Mouse (Mus musculus): ENCODE measurements around the gene Nell2.

DNA sequence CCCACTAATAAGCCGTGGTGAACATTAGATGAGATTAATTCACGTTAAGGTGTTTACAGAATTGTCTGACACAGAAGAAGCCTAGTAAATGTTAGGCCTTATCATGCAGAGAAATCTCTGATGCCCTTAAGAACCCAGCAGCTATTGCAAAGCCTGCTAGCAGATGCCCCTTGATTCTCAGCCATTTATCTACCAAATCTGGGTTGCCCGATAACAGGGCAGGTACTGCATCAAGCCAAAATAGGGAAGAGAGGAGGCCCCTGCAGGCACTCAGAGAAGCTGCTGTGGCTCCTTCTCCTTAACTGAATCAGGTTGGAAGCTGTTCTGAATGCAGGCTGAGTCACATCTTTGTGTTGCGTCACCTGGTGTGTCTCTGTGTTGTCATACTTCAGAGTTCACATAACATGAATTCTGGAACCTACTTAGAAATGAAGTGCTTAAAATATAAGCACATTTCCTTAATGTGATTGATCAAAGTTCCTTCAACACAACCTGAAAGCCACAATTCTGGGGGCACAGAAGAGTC is 68.3 kb downstream of the Nell2 start:
- no peak for TF ChIP-seq EP300 (IDR thresholded peaks at IDR 0.05; ENCODE audit: low read length)
- no peak for TF ChIP-seq CTCF (conservative IDR thresholded peaks at IDR 0.05 in 1 of 2, IDR thresholded peaks at IDR 0.05 in 1 of 2; ENCODE audit: low read depth in 2 of 2, low read length in 2 of 2)
- TF ChIP-seq POLR2AphosphoS2 (IDR thresholded peaks at IDR 0.05; ENCODE audit: low read depth, low read length): no peak
- TF ChIP-seq TBP (conservative IDR thresholded peaks at IDR 0.05; ENCODE audit: low read depth, low read length): no peak
- no peak for TF ChIP-seq MYC (IDR thresholded peaks at IDR 0.05; ENCODE audit: low read depth, low read length)
- no peak for TF ChIP-seq ZMIZ1 (IDR thresholded peaks at IDR 0.05; ENCODE audit: low read depth, low read length)

All from CH12.LX (cell line).